Mouse (Mus musculus): ENCODE data around the gene Vars. TPM values are rescaled to one million over a fixed set of nuclear protein-coding genes. Genes with fewer than 3 reads are reported as not detected.
"Not testable (repeated sequence)": the region's sequence is repeated elsewhere in the genome, so short reads cannot be mapped to it uniquely, and the experiment has no call there.

Gene Vars
- polyA plus RNA-seq (2012; rRNA removed) = 127 and 175 TPM in 2 replicates

DNA sequence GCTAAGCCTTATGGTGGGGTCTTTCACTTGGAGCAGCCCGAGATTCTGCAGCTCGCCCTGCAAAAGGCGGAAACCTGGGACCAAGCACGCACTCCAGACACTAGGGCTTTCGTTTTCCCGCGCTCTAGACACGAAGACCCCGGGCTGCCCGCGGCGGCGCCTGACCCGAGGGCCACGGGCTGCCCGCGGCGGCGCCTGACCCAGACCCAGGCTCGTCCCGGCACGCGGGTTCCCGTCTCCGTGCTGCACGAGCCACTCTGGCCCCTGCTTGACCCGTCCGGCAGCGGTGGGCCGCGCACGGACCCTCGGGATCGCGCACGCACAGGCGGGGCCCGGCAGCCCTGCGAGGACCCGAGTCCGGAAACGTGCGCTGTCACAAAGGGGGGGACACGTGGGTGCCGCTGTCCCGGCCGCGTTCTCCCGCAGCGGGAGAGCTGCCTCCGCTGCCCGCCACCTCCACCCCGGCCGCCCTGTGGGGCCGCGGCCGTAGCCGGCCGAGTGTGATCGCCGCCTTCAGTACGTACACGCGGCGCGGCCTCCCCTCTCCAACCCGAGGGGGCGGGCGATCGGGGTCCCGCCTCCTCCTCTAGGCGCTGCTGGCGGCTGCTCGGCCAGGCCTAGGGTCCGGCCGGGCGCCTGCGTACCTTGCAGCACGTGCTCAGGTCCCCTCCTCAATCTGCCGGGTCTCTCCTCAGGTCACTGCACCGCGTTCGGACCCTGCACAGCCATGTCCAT lies at the start of gene Vars:
Vars (plus strand) TSS at position 271 of the 735 bp plus-strand sequence.
- DNase-seq (ENCODE audit: low read depth) = no peak

- no peak for DNase-seq (ENCODE audit: low read depth)
Observed at GRCm38 (mm10) chr17:34951636-34952377, 49.0 kb upstream of the Vars start.

DNA sequence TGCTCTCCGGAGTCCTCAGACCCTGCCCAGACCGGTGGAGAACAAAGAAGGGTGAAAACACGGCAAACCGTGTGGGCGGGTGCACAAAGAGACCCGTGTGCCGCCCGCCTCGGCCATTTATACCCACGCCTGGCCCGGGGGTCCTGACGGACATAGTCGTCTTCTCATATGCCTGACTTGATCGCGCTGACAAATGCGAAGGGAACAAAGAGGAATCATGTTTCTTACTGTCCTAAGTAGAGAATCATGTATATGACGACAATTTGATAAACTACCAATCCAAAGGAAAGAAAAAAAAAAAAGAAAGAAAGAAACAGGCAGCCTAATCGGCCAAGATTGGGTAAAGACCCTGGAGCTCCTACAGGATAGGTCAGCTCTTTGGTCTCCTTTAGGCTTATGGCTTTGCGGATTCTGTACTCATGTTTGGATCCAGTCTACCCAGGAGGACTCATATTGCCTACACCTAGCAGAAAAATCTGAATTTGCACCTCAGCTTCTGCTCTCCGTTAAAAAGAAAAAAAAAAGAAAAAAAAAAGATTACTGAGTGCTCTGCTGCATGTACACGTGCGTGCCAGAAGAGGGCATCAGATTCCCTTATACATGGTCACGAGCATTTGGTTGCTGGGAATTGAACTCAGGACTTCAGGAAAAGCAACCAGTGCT lies 48.3 kb upstream of the Vars start:
- no peak for DNase-seq (ENCODE audit: low read depth)

DNA sequence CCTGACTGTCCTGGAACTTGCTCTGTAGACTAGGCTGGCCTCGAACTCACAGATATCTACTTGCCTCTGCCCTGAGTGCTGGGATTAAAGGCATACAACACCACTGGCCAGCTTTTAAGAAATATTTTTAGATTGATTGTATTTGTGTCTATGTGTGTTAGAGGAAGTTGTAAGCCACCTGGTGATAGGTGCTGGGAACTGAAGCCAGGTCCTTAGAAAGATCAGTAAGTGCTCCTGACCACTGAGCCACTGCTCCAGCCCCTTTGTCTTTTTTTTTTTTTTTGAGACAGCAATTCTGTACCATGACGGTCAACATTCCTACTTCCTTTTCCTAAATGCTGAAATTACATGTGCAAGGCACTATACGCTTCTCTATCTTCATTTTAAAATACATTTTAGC lies 47.5 kb upstream of the Vars start:
- no peak for DNase-seq (ENCODE audit: low read depth)

DNA sequence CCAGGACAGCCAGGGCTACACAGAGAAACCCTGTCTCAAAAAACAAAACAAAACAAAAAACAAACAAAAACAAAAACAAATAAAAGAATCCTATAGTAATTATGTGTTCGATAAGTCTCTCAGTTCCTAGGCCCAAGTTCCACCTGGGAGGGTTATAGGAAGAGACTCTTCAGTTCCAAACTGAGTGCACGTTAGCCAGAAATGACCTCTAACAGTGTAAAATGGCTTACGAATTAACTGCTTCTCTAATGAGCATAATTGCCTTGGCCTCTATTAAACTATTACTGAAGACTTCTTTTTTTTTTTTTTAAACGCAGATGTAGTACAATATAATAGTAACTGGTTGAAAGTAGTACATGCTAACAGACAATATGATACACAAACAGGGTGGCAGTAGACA lies 46.9 kb upstream of the Vars start:
- DNase-seq (ENCODE audit: low read depth) = no peak

DNA sequence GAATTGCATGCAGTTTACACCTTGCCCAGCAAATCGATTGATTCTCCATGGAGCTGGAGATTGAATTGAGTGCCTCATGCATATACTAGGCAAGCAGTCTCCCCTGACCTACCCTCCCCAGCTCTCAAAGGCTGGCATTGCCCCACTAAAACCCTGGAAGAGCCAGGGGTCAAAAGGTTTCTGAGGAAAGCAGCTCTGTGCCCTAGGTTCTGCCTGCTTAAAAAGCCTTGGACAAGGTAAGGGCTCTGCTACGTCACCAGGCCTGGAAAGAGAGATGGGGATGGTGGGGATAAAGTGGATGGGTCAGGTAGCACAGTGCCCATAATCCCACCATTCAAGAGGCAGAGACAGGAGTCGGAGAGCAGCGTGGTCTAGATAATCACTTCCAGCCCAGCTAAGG lies 46.0 kb upstream of the Vars start:
- DNase-seq (ENCODE audit: low read depth) = no peak

DNA sequence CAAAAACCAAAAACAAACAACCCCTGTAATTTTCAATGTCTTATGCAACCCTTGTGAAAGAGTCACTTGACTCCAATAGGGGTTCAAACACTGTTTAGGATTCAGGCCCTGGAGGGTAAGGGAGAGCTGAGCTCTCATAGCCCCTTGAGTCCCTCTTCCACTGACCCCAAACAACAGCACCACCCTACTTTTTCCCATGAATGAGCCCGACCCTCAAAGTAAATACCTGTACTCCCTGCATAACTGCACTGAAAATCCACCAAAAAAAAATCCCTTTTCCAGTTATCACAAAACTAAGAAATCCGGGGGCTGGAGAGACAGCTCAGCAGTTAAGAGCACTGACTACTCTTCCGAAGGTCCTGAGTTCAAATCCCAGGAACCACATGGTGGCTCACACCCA lies 44.9 kb upstream of the Vars start:
- DNase-seq (ENCODE audit: low read depth) = no peak

- DNase-seq (ENCODE audit: low read depth) = no peak
Observed at GRCm38 (mm10) chr17:34956340-34956739, 44.4 kb upstream of the Vars start.

- DNase-seq (ENCODE audit: low read depth) = not testable (repeated sequence)
Observed at GRCm38 (mm10) chr17:34957291-34957690, 43.5 kb upstream of the Vars start.

DNA sequence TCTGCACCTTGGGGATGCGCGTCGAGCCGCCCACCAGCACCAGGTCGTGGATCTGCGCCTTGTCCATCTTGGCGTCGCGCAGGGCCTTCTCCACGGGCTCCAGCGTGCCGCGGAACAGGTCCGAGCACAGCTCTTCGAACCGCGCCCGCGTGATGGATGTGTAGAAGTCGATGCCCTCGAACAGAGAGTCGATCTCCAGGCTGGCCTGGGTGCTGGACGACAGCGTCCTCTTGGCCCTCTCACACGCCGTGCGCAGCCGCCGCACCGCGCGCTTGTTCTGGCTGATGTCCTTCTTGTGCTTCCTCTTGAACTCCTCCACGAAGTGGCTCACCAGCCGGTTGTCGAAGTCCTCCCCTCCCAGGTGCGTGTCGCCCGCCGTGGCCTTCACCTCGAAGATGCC lies 42.8 kb upstream of the Vars start:
- DNase-seq (ENCODE audit: low read depth) = not testable (repeated sequence)

- not testable (repeated sequence) for DNase-seq (ENCODE audit: low read depth)
Observed at GRCm38 (mm10) chr17:34958734-34959129, 42.1 kb upstream of the Vars start.

- not testable (repeated sequence) for DNase-seq (ENCODE audit: low read depth)
Observed at GRCm38 (mm10) chr17:34959130-34959778, 41.5 kb upstream of the Vars start, which contains the start of gene Hspa1b. Hspa1b (minus strand) TSS chr17:34959238.

- no peak for DNase-seq (ENCODE audit: low read depth)
Observed at GRCm38 (mm10) chr17:34959881-34960515, 40.8 kb upstream of the Vars start.

DNA sequence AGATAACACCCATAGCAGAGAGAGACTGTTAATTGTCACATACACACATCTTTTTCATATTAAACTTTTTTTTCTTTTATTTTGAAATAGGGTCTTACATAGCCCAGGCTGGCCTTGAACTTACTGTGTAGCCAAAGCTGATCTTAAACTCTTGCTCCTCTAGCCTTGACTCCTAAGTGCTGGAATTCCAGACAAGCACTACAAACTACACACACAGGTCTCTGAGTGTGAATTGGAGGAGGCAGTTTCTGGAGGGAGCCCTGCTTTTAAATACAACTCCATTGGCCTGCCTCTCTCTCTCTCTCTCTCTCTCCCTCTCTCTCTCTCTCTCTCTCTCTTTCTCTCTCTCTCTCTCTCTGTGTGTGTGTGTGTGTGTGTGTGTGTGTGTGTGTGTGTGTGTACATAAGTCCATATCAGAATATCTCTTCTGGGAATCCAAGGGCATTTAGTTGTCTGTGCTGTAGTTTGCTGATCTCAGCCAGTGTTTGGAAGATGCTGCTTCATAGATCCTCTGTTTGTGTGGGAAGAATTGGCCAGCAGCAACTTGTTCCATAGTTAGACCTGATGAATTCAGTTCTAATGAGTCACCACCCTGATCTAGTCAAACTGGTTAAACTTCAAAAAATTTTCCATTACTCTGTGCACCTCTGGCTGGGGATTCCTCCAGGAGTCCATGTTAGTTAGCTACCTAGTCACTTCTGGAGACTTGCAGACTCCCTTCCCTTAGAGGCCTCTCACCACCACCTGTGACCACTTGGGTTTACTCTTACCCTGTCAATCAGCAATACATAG lies 39.9 kb upstream of the Vars start:
- no peak for DNase-seq (ENCODE audit: low read depth)

DNA sequence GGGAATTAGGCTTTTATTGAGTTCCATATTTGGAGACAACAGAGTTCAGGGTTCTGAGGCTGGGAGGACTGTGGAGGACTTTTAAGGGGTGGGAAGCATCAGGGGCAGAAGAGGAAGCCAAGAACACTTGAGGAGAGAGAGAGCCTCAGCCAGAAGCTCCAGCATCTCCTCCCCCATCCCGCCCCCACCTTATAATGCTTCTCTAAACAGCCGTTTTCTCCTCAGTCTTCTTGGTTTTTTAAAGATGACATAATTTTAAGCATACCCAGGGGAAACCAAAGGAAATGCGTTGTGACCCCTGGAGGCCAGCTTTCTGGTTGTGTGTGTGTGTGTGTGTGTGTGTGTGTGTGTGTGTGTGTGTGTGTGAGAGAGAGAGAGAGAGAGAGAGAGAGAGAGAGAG lies 38.7 kb upstream of the Vars start:
- DNase-seq (ENCODE audit: low read depth) = no peak

GRCm38 (mm10) chr17:34962841-34963240 lies 37.9 kb upstream of the Vars start:
- DNase-seq (ENCODE audit: low read depth) = no peak

- DNase-seq (ENCODE audit: low read depth) = peak; percentile 98
Observed at GRCm38 (mm10) chr17:34964640-34965049, 36.1 kb upstream of the Vars start.

DNA sequence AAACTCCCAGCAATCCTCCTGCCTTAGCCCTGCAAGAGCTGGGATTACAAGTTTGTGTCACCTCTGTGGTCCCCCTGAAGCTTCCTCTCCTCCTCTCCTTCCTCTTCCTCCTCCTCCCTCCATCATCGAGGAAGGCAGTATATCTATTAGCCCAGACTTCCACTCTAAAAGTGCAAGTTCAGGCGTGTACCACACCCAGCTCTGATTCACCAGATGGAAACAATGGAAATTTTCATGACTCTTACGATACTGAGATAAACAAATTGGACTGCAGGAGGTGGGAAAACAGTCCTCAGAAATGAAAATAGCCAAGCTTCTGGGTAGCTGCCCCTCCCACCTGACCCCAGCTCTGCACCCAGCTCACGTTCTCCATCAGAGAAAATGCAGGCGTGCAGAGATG lies 35.2 kb upstream of the Vars start:
- DNase-seq (ENCODE audit: low read depth) = no peak

GRCm38 (mm10) chr17:34969822-34970221 lies 31.0 kb upstream of the Vars start, which contains the start of gene Gm20481:
Gm20481 (plus strand) TSS chr17:34969912.
- DNase-seq (ENCODE audit: low read depth) = not testable (repeated sequence)

GRCm38 (mm10) chr17:34970850-34971249 lies 29.9 kb upstream of the Vars start:
- not testable (repeated sequence) for DNase-seq (ENCODE audit: low read depth)

DNA sequence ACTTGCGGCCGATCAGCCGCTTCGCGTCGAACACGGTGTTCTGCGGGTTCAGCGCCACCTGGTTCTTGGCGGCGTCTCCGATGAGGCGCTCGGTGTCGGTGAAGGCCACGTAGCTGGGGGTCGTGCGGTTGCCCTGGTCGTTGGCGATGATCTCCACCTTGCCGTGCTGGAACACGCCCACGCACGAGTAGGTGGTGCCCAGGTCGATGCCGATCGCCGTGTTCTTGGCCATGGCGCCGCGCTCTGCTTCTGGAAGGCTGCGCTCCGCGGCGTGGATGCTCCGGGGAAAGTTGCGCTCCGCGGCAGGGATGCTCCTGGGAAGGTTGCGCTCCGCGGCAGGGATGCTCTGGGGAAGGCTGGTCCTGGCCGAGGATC lies 29.1 kb upstream of the Vars start:
- DNase-seq (ENCODE audit: low read depth) = not testable (repeated sequence)
